Mouse (Mus musculus): ENCODE results near the gene Fubp3. TPM values are rescaled to one million over a fixed set of nuclear protein-coding genes. Genes with fewer than 3 reads are reported as not detected.

Fubp3 gene
- 81.5 and 102 TPM in 2 replicates for polyA plus RNA-seq (2014; fragmentation: Nextera tagmentation; extraction: Ambion mirVana)

DNA sequence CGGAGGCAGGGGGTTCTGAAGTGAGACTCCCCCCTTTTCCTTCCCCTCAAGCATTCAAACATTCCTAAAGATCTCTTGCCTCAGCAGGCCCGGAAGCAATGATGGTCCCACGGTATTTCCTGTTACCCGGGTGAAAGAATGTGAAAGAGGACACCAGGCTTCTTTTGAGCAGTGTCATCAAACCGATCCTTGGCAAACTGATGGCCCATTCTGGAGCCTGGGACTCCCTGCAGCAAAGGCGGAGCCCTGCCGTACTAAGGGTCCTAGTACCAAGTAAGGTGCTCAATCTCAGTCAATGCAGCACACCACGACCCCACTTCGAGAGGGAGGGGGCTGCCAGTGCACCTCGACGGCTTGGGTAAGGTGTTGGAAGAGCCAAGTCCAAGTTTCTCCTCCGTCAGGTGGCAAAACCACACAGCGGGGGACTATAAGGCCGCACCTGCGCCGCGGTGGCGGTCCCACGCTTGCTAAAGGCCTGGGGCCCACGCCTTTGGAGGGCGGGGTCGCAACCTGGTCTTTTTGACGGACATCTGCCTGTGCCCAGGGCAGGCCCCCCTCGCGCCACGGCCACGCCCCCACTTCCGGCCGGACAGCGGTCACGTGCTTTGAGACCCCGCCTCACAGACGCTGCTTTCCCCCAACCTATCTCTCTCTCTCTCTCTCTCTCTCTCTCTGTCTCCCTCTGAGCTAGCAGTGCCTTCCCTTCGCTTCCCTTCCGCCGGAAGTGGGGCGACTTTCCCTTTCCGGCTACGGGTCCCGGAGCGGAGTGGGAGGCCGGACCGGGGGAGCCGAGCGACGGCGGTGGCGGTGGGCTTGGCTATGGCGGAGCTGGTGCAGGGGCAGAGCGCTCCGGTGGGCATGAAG is at the start of gene Fubp3:
Gene Fubp3 (plus strand): TSS at position 601 of the 864 bp plus-strand sequence.
- peaks cover 8% of the 10 kb centered on the region; the same call in 1 of the 2 replicates for H3K36me3 ChIP-seq (ENCODE audit: control insufficient read depth, insufficient read depth, low read length)
- peaks cover 8% of the 10 kb centered on the region; the same call in 1 of the 2 replicates for H3K4me1 ChIP-seq (ENCODE audit: control insufficient read depth, insufficient read depth, low read length)
- peak within 1 kb of the TSS; percentile 99 for H3K9ac ChIP-seq (ENCODE audit: low read depth, low read length)
- peak within 1 kb of the TSS; percentile 86 for H3K27ac ChIP-seq (ENCODE audit: low read depth, low read length)
- peak; percentile 97 for ATAC-seq (ENCODE audit: low FRiP score, low TSS enrichment)
- no peaks in the 10 kb centered on the region; the same call in 1 of the 2 replicates for H3K27me3 ChIP-seq (ENCODE audit: control insufficient read depth, insufficient read depth, low read length)
- peak within 1 kb of the TSS; percentile 90 for H3K4me2 ChIP-seq (replicated peaks; ENCODE audit: low read depth, low read length)
- H3K9me3 ChIP-seq (ENCODE audit: control insufficient read depth, low read length) = no peaks in the 10 kb centered on the region
- WGBS = 1% methylated on average over 47 of the region's 51 CpGs
- peak within 1 kb of the TSS; percentile 98 for H3K4me3 ChIP-seq (ENCODE audit: low read length)

DNA sequence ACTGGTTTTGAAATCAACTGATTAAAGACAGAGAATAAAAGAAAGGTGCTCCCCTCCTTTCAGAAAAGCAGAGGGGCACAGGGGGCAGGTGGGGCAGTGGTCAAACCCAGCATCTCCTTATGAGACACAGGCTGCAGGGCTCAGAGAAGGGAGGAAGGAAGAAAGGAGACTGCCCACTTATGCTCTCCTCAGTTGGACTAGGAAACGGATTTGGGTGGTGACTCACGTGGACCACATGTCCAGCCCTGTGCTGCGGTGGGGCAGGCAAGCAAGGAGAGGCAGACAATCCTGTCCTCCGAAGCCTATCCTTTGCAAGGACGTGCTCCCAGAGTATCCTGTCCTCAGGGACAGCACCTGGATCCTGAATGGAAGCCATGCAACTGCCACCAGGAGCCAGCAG is 47.8 kb upstream of the Fubp3 start:
- ATAC-seq (ENCODE audit: low FRiP score, low TSS enrichment) = no peak
- H3K9ac ChIP-seq (ENCODE audit: low read depth, low read length) = no peak overlapping the region
- H3K36me3 ChIP-seq (ENCODE audit: control insufficient read depth, insufficient read depth, low read length) = no peaks in the 10 kb centered on the region
- H3K4me3 ChIP-seq (ENCODE audit: low read length) = no peak overlapping the region
- no peaks in the 10 kb centered on the region for H3K27me3 ChIP-seq (ENCODE audit: control insufficient read depth, insufficient read depth, low read length)
- no peak overlapping the region for H3K4me2 ChIP-seq (replicated peaks; ENCODE audit: low read depth, low read length)
- H3K27ac ChIP-seq (ENCODE audit: low read depth, low read length) = no peak overlapping the region
- no peaks in the 10 kb centered on the region for H3K9me3 ChIP-seq (ENCODE audit: control insufficient read depth, low read length)
- H3K4me1 ChIP-seq (ENCODE audit: control insufficient read depth, insufficient read depth, low read length) = 0 out of 2 replicates have a peak, but pooled peaks cover 3% of the 10 kb centered on the region
- WGBS = 72% methylated on average over 5 of the region's 5 CpGs

DNA sequence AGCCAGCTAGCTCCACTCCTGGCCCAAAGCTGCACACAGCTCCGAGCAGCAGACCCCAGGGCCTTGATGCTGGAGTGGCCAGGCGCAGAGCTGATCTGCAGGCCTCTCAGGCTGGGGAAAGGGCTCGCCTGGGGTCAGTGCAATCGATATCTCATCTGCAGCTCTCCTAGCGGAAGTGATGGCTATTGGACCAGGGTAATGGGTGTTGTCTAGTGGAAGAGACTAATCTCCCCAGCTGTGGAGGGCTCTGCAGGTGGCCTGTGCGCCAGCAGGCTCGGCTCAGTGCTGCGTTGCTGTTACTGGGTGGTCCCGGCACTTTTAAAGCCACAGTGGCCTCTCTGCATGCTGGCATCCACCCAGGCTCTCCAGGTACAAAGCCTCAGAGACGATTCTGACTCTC is 46.7 kb upstream of the Fubp3 start:
- Histone ChIP-seq H3K9me3 (ENCODE audit: control insufficient read depth, low read length) (no peaks in the 10 kb centered on the region), H3K4me1 (ENCODE audit: control insufficient read depth, insufficient read depth, low read length) (0 out of 2 replicates have a peak, but pooled peaks cover 4% of the 10 kb centered on the region), H3K9ac (ENCODE audit: low read depth, low read length) (no peak overlapping the region), H3K36me3 (ENCODE audit: control insufficient read depth, insufficient read depth, low read length) (no peaks in the 10 kb centered on the region), H3K27ac (ENCODE audit: low read depth, low read length) (no peak overlapping the region), H3K4me2 (replicated peaks; ENCODE audit: low read depth, low read length) (no peak overlapping the region), H3K27me3 (ENCODE audit: control insufficient read depth, insufficient read depth, low read length) (no peaks in the 10 kb centered on the region), H3K4me3 (ENCODE audit: low read length) (no peak overlapping the region)
- 21% methylated on average over 10 of the region's 10 CpGs for WGBS
- peak; percentile 76; the same call in 1 of the 2 replicates for ATAC-seq (ENCODE audit: low FRiP score, low TSS enrichment)

DNA sequence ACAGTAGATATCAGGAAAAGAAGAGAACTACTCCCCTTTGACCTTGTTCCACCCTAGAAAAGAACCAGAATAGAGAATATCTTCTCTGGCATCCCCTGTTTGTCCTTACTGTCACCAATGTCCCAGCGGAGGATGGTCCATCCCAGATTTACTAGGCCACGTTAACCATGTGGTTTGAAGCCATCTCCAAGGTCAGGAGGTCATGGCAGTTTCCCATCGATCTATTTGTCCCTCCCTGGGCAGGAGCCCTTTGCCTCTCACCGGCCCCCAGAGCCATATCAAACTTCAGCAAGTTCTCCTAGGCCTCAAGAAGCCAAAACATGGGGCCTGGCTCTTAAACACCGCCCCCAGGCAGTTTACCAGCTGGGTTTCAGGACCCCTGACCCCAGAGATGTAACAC is 42.2 kb upstream of the Fubp3 start:
- 24% methylated on average over 5 of the region's 5 CpGs for WGBS
- Histone ChIP-seq H3K27me3 (ENCODE audit: control insufficient read depth, insufficient read depth, low read length) (no peaks in the 10 kb centered on the region), H3K9me3 (ENCODE audit: control insufficient read depth, low read length) (no peaks in the 10 kb centered on the region), H3K4me3 (ENCODE audit: low read length) (no peak overlapping the region), H3K4me2 (replicated peaks; ENCODE audit: low read depth, low read length) (no peak overlapping the region), H3K9ac (ENCODE audit: low read depth, low read length) (no peak overlapping the region), H3K36me3 (ENCODE audit: control insufficient read depth, insufficient read depth, low read length) (no peaks in the 10 kb centered on the region), H3K27ac (ENCODE audit: low read depth, low read length) (no peak overlapping the region), H3K4me1 (ENCODE audit: control insufficient read depth, insufficient read depth, low read length) (0 out of 2 replicates have a peak, but pooled peaks cover 4% of the 10 kb centered on the region)
- no peak for ATAC-seq (ENCODE audit: low FRiP score, low TSS enrichment)

DNA sequence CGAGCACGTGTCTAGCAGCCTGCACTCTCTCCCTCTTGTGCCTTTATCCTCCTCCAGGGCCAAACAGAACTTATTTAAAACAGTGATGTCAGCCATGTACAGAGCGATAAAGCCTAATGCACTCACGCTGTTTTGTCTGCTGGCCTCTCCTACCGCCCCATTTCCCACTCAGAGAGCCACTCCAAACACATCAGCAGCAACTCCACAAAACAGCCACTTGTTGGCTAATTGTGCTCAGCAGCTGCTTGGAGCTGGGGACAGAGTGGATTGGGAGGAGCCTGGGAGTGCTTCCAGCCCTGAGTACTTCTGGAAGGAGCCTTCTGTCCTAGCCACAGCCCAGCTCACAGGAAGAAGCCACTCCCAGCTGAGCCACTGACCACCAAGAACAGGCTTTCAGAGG is 35.4 kb upstream of the Fubp3 start:
- ATAC-seq (ENCODE audit: low FRiP score, low TSS enrichment) = no peak
- no peaks in the 10 kb centered on the region for H3K27me3 ChIP-seq (ENCODE audit: control insufficient read depth, insufficient read depth, low read length)
- WGBS = 62% methylated on average over 5 of the region's 5 CpGs
- H3K4me1 ChIP-seq (ENCODE audit: control insufficient read depth, insufficient read depth, low read length) = no peaks in the 10 kb centered on the region
- H3K4me2 ChIP-seq (replicated peaks; ENCODE audit: low read depth, low read length) = no peak overlapping the region
- no peak overlapping the region for H3K9ac ChIP-seq (ENCODE audit: low read depth, low read length)
- no peaks in the 10 kb centered on the region for H3K9me3 ChIP-seq (ENCODE audit: control insufficient read depth, low read length)
- no peak overlapping the region for H3K4me3 ChIP-seq (ENCODE audit: low read length)
- H3K27ac ChIP-seq (ENCODE audit: low read depth, low read length) = no peak overlapping the region
- H3K36me3 ChIP-seq (ENCODE audit: control insufficient read depth, insufficient read depth, low read length) = no peaks in the 10 kb centered on the region

DNA sequence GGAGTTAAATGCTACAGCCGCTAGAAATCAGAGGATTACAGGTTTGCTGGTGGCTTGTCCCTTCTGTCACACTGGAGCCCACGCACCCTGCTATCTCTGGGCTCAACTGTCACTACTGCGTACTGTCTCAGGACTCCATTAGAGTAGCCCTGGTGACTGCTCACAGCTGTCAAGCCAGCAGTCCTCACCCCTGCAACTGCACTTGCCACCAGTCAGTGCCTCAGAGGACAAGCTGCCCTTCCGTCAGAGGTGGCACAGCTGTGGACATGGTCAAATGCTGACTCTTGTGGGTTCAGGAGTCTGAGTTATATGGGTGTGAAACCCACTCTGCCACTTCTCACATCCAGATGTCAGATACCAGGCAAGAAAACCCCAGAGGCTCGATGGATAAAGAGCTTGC is 33.7 kb upstream of the Fubp3 start:
- no peaks in the 10 kb centered on the region for H3K4me1 ChIP-seq (ENCODE audit: control insufficient read depth, insufficient read depth, low read length)
- no peak overlapping the region for H3K27ac ChIP-seq (ENCODE audit: low read depth, low read length)
- H3K36me3 ChIP-seq (ENCODE audit: control insufficient read depth, insufficient read depth, low read length) = no peaks in the 10 kb centered on the region
- H3K27me3 ChIP-seq (ENCODE audit: control insufficient read depth, insufficient read depth, low read length) = no peaks in the 10 kb centered on the region
- no peak overlapping the region for H3K9ac ChIP-seq (ENCODE audit: low read depth, low read length)
- H3K4me3 ChIP-seq (ENCODE audit: low read length) = no peak overlapping the region
- H3K9me3 ChIP-seq (ENCODE audit: control insufficient read depth, low read length) = no peaks in the 10 kb centered on the region
- H3K4me2 ChIP-seq (replicated peaks; ENCODE audit: low read depth, low read length) = no peak overlapping the region
- 58% methylated on average over 5 of the region's 5 CpGs for WGBS
- no peak for ATAC-seq (ENCODE audit: low FRiP score, low TSS enrichment)

- no peaks in the 10 kb centered on the region for H3K4me1 ChIP-seq (ENCODE audit: control insufficient read depth, insufficient read depth, low read length)
- WGBS = 80% methylated on average over 5 of the region's 5 CpGs
- H3K27me3 ChIP-seq (ENCODE audit: control insufficient read depth, insufficient read depth, low read length) = no peaks in the 10 kb centered on the region
- no peak overlapping the region for H3K4me3 ChIP-seq (ENCODE audit: low read length)
- no peak overlapping the region for H3K9ac ChIP-seq (ENCODE audit: low read depth, low read length)
- H3K27ac ChIP-seq (ENCODE audit: low read depth, low read length) = no peak overlapping the region
- no peaks in the 10 kb centered on the region for H3K9me3 ChIP-seq (ENCODE audit: control insufficient read depth, low read length)
- H3K36me3 ChIP-seq (ENCODE audit: control insufficient read depth, insufficient read depth, low read length) = no peaks in the 10 kb centered on the region
- H3K4me2 ChIP-seq (replicated peaks; ENCODE audit: low read depth, low read length) = no peak overlapping the region
- no peak for ATAC-seq (ENCODE audit: low FRiP score, low TSS enrichment)
Observed at GRCm38 (mm10) chr2:31541581-31541980, 30.9 kb upstream of the Fubp3 start.

- H3K4me1 ChIP-seq (ENCODE audit: control insufficient read depth, insufficient read depth, low read length) = 0 out of 2 replicates have a peak, but pooled peaks cover 5% of the 10 kb centered on the region
- H3K9ac ChIP-seq (ENCODE audit: low read depth, low read length) = no peak overlapping the region
- 31% methylated on average over 11 of the region's 11 CpGs for WGBS
- no peak overlapping the region for H3K4me3 ChIP-seq (ENCODE audit: low read length)
- no peak overlapping the region for H3K4me2 ChIP-seq (replicated peaks; ENCODE audit: low read depth, low read length)
- no peaks in the 10 kb centered on the region for H3K36me3 ChIP-seq (ENCODE audit: control insufficient read depth, insufficient read depth, low read length)
- H3K27ac ChIP-seq (ENCODE audit: low read depth, low read length) = no peak overlapping the region
- no peaks in the 10 kb centered on the region for H3K27me3 ChIP-seq (ENCODE audit: control insufficient read depth, insufficient read depth, low read length)
- H3K9me3 ChIP-seq (ENCODE audit: control insufficient read depth, low read length) = no peaks in the 10 kb centered on the region
- no peak for ATAC-seq (ENCODE audit: low FRiP score, low TSS enrichment)
Observed at GRCm38 (mm10) chr2:31547726-31548125, 24.7 kb upstream of the Fubp3 start.

DNA sequence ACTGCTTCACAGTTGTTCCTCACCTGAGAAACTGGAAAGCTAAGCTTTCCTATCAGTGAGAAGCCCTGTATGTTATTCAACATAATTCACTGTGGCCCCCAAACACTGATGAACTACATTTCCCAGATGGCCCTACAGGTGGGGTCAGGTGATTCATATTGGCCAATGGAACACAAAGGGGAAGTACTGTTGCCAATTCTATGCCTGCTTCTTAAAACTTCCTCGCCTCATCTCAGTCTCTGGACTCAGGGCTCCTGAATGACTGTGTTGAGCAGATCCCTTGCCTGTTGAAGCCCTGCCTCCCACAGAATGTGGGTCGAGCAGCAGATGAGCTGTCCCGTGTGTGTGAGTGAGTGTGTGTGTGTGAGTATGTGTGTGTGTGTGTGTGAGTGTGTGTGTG is 21.9 kb upstream of the Fubp3 start:
- no peak overlapping the region for H3K4me2 ChIP-seq (replicated peaks; ENCODE audit: low read depth, low read length)
- H3K4me3 ChIP-seq (ENCODE audit: low read length) = no peak overlapping the region
- no peak for ATAC-seq (ENCODE audit: low FRiP score, low TSS enrichment)
- no peak overlapping the region for H3K27ac ChIP-seq (ENCODE audit: low read depth, low read length)
- no peaks in the 10 kb centered on the region for H3K27me3 ChIP-seq (ENCODE audit: control insufficient read depth, insufficient read depth, low read length)
- no peaks in the 10 kb centered on the region for H3K36me3 ChIP-seq (ENCODE audit: control insufficient read depth, insufficient read depth, low read length)
- H3K9ac ChIP-seq (ENCODE audit: low read depth, low read length) = no peak overlapping the region
- 0 out of 2 replicates have a peak, but pooled peaks cover 5% of the 10 kb centered on the region for H3K4me1 ChIP-seq (ENCODE audit: control insufficient read depth, insufficient read depth, low read length)
- WGBS = 79% methylated on average over 3 of the region's 3 CpGs
- H3K9me3 ChIP-seq (ENCODE audit: control insufficient read depth, low read length) = peaks cover 4% of the 10 kb centered on the region; the same call in 1 of the 2 replicates

All from kidney, embryonic 14.5 days (tissue).